Mouse (Mus musculus) embryonic facial prominence, embryonic 14.5 days (tissue): ENCODE measurements around the gene Lbp. TPM values are rescaled to one million over a fixed set of nuclear protein-coding genes. Genes with fewer than 3 reads are reported as not detected.

Experiments used
- ATAC-seq: fragments of 200-750 bp; cut with Nextera tagmentation; 2 replicates; pipeline ENCODE4 v1.8.0; 2017; ENCODE audit warnings: low read depth, moderate number of reproducible peaks, moderate TSS enrichment
- DNase-seq: peaks from one replicate; pipeline ENCODE4 v3.0.0-alpha.2; 2015; ENCODE audit warnings: low spot score
- H3K27ac ChIP-seq: fragments of 300-500 bp; sonication (generic); replicated peaks from 2 replicates; pipeline ENCODE4 v1.5.1; 2014; ENCODE audit warnings: low read depth, mild to moderate bottlenecking, low read length, moderate library complexity
- H3K27me3 ChIP-seq: fragments of 300-500 bp; sonication (generic); replicated peaks from 2 replicates; pipeline ENCODE4 v1.6.1; 2014; ENCODE audit warnings: low read length; ENCODE audit not compliant: control insufficient read depth, insufficient read depth
- H3K36me3 ChIP-seq: fragments of 300-500 bp; sonication (generic); 2 replicates; pipeline ENCODE4 v1.6.1; 2014; ENCODE audit warnings: low read length, mixed read lengths; ENCODE audit not compliant: control insufficient read depth, insufficient read depth
- H3K4me1 ChIP-seq: fragments of 300-500 bp; sonication (generic); 2 replicates; pipeline ENCODE4 v1.6.1; 2014; ENCODE audit warnings: antibody characterized with exemption, low read length; ENCODE audit not compliant: control insufficient read depth, insufficient read depth
- H3K4me2 ChIP-seq: fragments of 300-500 bp; sonication (generic); 2 replicates; pipeline ENCODE4 v1.6.1; 2014; ENCODE audit warnings: low read depth, mild to moderate bottlenecking, low read length, moderate library complexity, mixed read lengths
- H3K4me3 ChIP-seq: fragments of 300-500 bp; sonication (generic); 2 replicates; pipeline ENCODE4 v1.5.1; 2014; ENCODE audit warnings: low read depth, mild to moderate bottlenecking, low read length
- H3K9ac ChIP-seq: fragments of 300-500 bp; sonication (generic); 2 replicates; pipeline ENCODE4 v1.6.1; 2014; ENCODE audit warnings: low read depth, mild to moderate bottlenecking, low read length, moderate library complexity, mixed read lengths
- H3K9me3 ChIP-seq: fragments of 300-500 bp; sonication (generic); 2 replicates; pipeline ENCODE4 v1.6.1; 2016; ENCODE audit warnings: low read length; ENCODE audit not compliant: control insufficient read depth
- WGBS: fragments of 180-500 bp; shearing (Covaris S2); extraction: QIAGEN DNeasy Blood & Tissue Kit; methylation state at CpG from one replicate; pipeline ENCODE4 v1.1.7; 2014; 5-methylcytosine and 5-hydroxymethylcytosine counted together
- polyA plus RNA-seq: library from polyadenylated mRNA; unstranded; fragments of >200 nt; fragmentation: Nextera tagmentation; extraction: Ambion mirVana; gene quantifications from 2 replicates; pipeline ENCODE4 v1.2.1, GENCODE M21; 2014

Gene Lbp
- 7.8 and 11.9 TPM in 2 replicates for polyA plus RNA-seq

- DNase-seq (peak; percentile 58), ATAC-seq (peak; percentile 78)
- H3K27ac ChIP-seq, result peak within 1 kb of the TSS; percentile 65
- H3K9ac ChIP-seq, result no peak within 1 kb of the TSS
- peaks cover 5% of the 10 kb centered on the region; the same call in 1 of the 2 replicates for H3K4me1 ChIP-seq
- H3K4me2 ChIP-seq, result peak within 1 kb of the TSS; percentile 23
- H3K27me3 ChIP-seq, result no peaks in the 10 kb centered on the region
- peak within 1 kb of the TSS; percentile 4; the same call in 1 of the 2 replicates for H3K4me3 ChIP-seq
- WGBS, result 47% methylated on average over 11 of the region's 13 CpGs
- no peaks in the 10 kb centered on the region for H3K9me3 ChIP-seq
- H3K36me3 ChIP-seq, result no peaks in the 10 kb centered on the region
Observed at GRCm38 (mm10) chr2:158305948-158306695, at the start of gene Lbp. Gene Lbp, plus strand, starts transcription at chr2:158306493.

GRCm38 (mm10) chr2:158256894-158257293 lies 49.4 kb upstream of the Lbp start:
- no peaks in the 10 kb centered on the region for H3K9me3 ChIP-seq
- no peak overlapping the region for H3K9ac ChIP-seq
- 12% methylated on average over 5 of the region's 5 CpGs for WGBS
- H3K36me3 ChIP-seq, result no peaks in the 10 kb centered on the region
- peaks cover 16% of the 10 kb centered on the region for H3K4me1 ChIP-seq
- H3K4me2 ChIP-seq, result 0 out of 2 replicates have a peak overlapping the region, but pooled peaks have one; percentile 8
- no peak overlapping the region for H3K4me3 ChIP-seq
- ATAC-seq, result 0 out of 2 replicates have a peak, but pooled peaks have one; percentile 54
- DNase-seq, result peak; percentile 71
- no peak overlapping the region for H3K27ac ChIP-seq
- no peaks in the 10 kb centered on the region for H3K27me3 ChIP-seq

- ATAC-seq, result 0 out of 2 replicates have a peak, but pooled peaks have one; percentile 50
- Histone ChIP-seq H3K4me2 (peak within 1 kb of the TSS; percentile 32), H3K4me1 (peaks cover 16% of the 10 kb centered on the region), H3K4me3 (no peak within 1 kb of the TSS), H3K9me3 (no peaks in the 10 kb centered on the region), H3K27me3 (no peaks in the 10 kb centered on the region), H3K27ac (0 out of 2 replicates have a peak within 1 kb of the TSS, but pooled peaks have one; percentile 34), H3K36me3 (no peaks in the 10 kb centered on the region), H3K9ac (no peak within 1 kb of the TSS; the same call in 1 of the 2 replicates)
- DNase-seq, result peak; percentile 19
- WGBS, result 55% methylated on average over 16 of the region's 18 CpGs
Observed at GRCm38 (mm10) chr2:158258005-158258418, 48.3 kb upstream of the Lbp start, which contains the start of gene Bpi. Gene Bpi, plus strand, starts transcription at chr2:158258094.

- H3K27ac ChIP-seq, result no peak overlapping the region
- H3K4me3 ChIP-seq, result no peak overlapping the region
- no peaks in the 10 kb centered on the region for H3K9me3 ChIP-seq
- H3K27me3 ChIP-seq, result no peaks in the 10 kb centered on the region
- 8% methylated on average over 12 of the region's 12 CpGs for WGBS
- H3K4me2 ChIP-seq, result no peak overlapping the region; the same call in 1 of the 2 replicates
- H3K9ac ChIP-seq, result no peak overlapping the region
- peaks cover 16% of the 10 kb centered on the region for H3K4me1 ChIP-seq
- peak; percentile 39; the same call in 1 of the 2 replicates for ATAC-seq
- DNase-seq, result peak; percentile 72
- no peaks in the 10 kb centered on the region for H3K36me3 ChIP-seq
Observed at GRCm38 (mm10) chr2:158258781-158259180, 47.5 kb upstream of the Lbp start.

- Histone ChIP-seq H3K36me3 (no peaks in the 10 kb centered on the region), H3K4me1 (peaks cover 16% of the 10 kb centered on the region), H3K9ac (no peak overlapping the region), H3K4me3 (no peak overlapping the region), H3K27me3 (no peaks in the 10 kb centered on the region), H3K27ac (no peak overlapping the region), H3K4me2 (no peak overlapping the region), H3K9me3 (no peaks in the 10 kb centered on the region)
- WGBS, result 74% methylated on average over 8 of the region's 8 CpGs
- DNase-seq (no peak), ATAC-seq (no peak)
Observed at GRCm38 (mm10) chr2:158259498-158259897, 46.8 kb upstream of the Lbp start.

GRCm38 (mm10) chr2:158264877-158265276 lies 41.4 kb upstream of the Lbp start:
- H3K4me3 ChIP-seq, result no peak overlapping the region
- 84% methylated on average over 3 of the region's 3 CpGs for WGBS
- H3K4me1 ChIP-seq, result no peaks in the 10 kb centered on the region
- no peak overlapping the region for H3K9ac ChIP-seq
- DNase-seq (no peak), ATAC-seq (no peak)
- H3K27ac ChIP-seq, result no peak overlapping the region
- no peaks in the 10 kb centered on the region for H3K27me3 ChIP-seq
- no peaks in the 10 kb centered on the region for H3K36me3 ChIP-seq
- H3K4me2 ChIP-seq, result no peak overlapping the region
- H3K9me3 ChIP-seq, result no peaks in the 10 kb centered on the region

- H3K27ac ChIP-seq, result no peak overlapping the region
- no peak for ATAC-seq
- no peak overlapping the region for H3K4me2 ChIP-seq
- DNase-seq, result no peak
- H3K36me3 ChIP-seq, result no peaks in the 10 kb centered on the region
- H3K9me3 ChIP-seq, result no peaks in the 10 kb centered on the region
- H3K9ac ChIP-seq, result no peak overlapping the region
- H3K27me3 ChIP-seq, result no peaks in the 10 kb centered on the region
- no peak overlapping the region for H3K4me3 ChIP-seq
- H3K4me1 ChIP-seq, result no peaks in the 10 kb centered on the region
- 76% methylated on average over 8 of the region's 8 CpGs for WGBS
Observed at GRCm38 (mm10) chr2:158270017-158270416, 36.3 kb upstream of the Lbp start.

GRCm38 (mm10) chr2:158273646-158274045 lies 32.6 kb upstream of the Lbp start:
- Histone ChIP-seq H3K4me2 (no peak overlapping the region), H3K4me3 (no peak overlapping the region), H3K27ac (no peak overlapping the region), H3K36me3 (no peaks in the 10 kb centered on the region), H3K9ac (no peak overlapping the region), H3K27me3 (no peaks in the 10 kb centered on the region), H3K9me3 (no peaks in the 10 kb centered on the region), H3K4me1 (no peaks in the 10 kb centered on the region)
- 17% methylated on average over 2 of the region's 2 CpGs for WGBS
- ATAC-seq (no peak), DNase-seq (peak; percentile 34)
